Mouse (Mus musculus) heart, embryonic 10.5 days (tissue): ENCODE measurements around the gene Ncor2. TPM values are rescaled to one million over a fixed set of nuclear protein-coding genes. Genes with fewer than 3 reads are reported as not detected.

Experiments used
- DNase-seq: peaks from one replicate; pipeline ENCODE4 v3.0.0-alpha.2; 2017; ENCODE audit warnings: low spot score
- H3K27ac ChIP-seq: fragments of 300-500 bp; sonication (generic); 2 replicates; pipeline ENCODE4 v1.5.1; 2016; ENCODE audit warnings: mild to moderate bottlenecking
- H3K27me3 ChIP-seq: fragments of 300-500 bp; sonication (generic); 2 replicates; pipeline ENCODE4 v1.6.1; 2016; ENCODE audit warnings: mild to moderate bottlenecking; ENCODE audit not compliant: poor library complexity, insufficient read depth, severe bottlenecking
- H3K36me3 ChIP-seq: fragments of 300-500 bp; sonication (generic); 2 replicates; pipeline ENCODE4 v1.6.1; 2016; ENCODE audit warnings: mild to moderate bottlenecking, moderate library complexity
- H3K4me1 ChIP-seq: fragments of 300-500 bp; sonication (generic); 2 replicates; pipeline ENCODE4 v1.6.1; 2016; ENCODE audit warnings: mild to moderate bottlenecking
- H3K4me3 ChIP-seq: fragments of 300-500 bp; sonication (generic); 2 replicates; pipeline ENCODE4 v1.5.1; 2016; ENCODE audit warnings: mild to moderate bottlenecking, moderate library complexity
- H3K9me3 ChIP-seq: fragments of 300-500 bp; sonication (generic); 2 replicates; pipeline ENCODE4 v1.6.1; 2016; ENCODE audit warnings: mild to moderate bottlenecking, moderate library complexity
- WGBS: fragments of 180-500 bp; shearing (Covaris S2); methylation state at CpG from one replicate; pipeline ENCODE4 v1.1.7; 2016; 5-methylcytosine and 5-hydroxymethylcytosine counted together
- polyA plus RNA-seq: library from polyadenylated mRNA; unstranded; fragments of >200 nt; fragmentation: Nextera tagmentation; extraction: Ambion mirVana; gene quantifications from 2 replicates; pipeline ENCODE4 v1.2.1, GENCODE M21; 2016

Ncor2 gene
- polyA plus RNA-seq, 1 experiment from 2014 or later: 23.3 TPM

- Histone ChIP-seq H3K27me3 (no peaks in the 10 kb centered on the region), H3K36me3 (no peaks in the 10 kb centered on the region), H3K9me3 (no peaks in the 10 kb centered on the region), H3K4me1 (peaks cover 85% of the 10 kb centered on the region), H3K27ac (0 out of 2 replicates have a peak overlapping the region, but pooled peaks have one; percentile 0), H3K4me3 (no peak overlapping the region)
- DNase-seq: no peak
- 56% methylated on average over 13 of the region's 13 CpGs for WGBS
Observed at GRCm38 (mm10) chr5:125174726-125175672, 4.0 kb downstream of the Ncor2 start.

GRCm38 (mm10) chr5:125173868-125174267 is 5.2 kb downstream of the Ncor2 start:
- DNase-seq: no peak
- Histone ChIP-seq H3K9me3 (no peaks in the 10 kb centered on the region), H3K4me3 (no peak overlapping the region), H3K4me1 (peaks cover 89% of the 10 kb centered on the region), H3K27me3 (no peaks in the 10 kb centered on the region), H3K36me3 (no peaks in the 10 kb centered on the region), H3K27ac (no peak overlapping the region)
- 84% methylated on average over 1 of the region's 1 CpGs for WGBS

- peaks cover 96% of the 10 kb centered on the region for H3K4me1 ChIP-seq
- no peak overlapping the region for H3K27ac ChIP-seq
- 63% methylated on average over 12 of the region's 12 CpGs for WGBS
- H3K4me3 ChIP-seq: no peak overlapping the region
- no peaks in the 10 kb centered on the region for H3K9me3 ChIP-seq
- no peaks in the 10 kb centered on the region for H3K27me3 ChIP-seq
- no peak for DNase-seq
- 0 out of 2 replicates have a peak, but pooled peaks cover 2% of the 10 kb centered on the region for H3K36me3 ChIP-seq
Observed at GRCm38 (mm10) chr5:125172831-125173615, 6.0 kb downstream of the Ncor2 start.

GRCm38 (mm10) chr5:125171259-125171658 is 7.8 kb downstream of the Ncor2 start:
- H3K9me3 ChIP-seq: no peaks in the 10 kb centered on the region
- WGBS: 60% methylated on average over 6 of the region's 6 CpGs
- no peaks in the 10 kb centered on the region for H3K27me3 ChIP-seq
- 0 out of 2 replicates have a peak overlapping the region, but pooled peaks have one; percentile 11 for H3K27ac ChIP-seq
- H3K4me1 ChIP-seq: peaks cover 95% of the 10 kb centered on the region
- 0 out of 2 replicates have a peak, but pooled peaks cover 5% of the 10 kb centered on the region for H3K36me3 ChIP-seq
- no peak overlapping the region for H3K4me3 ChIP-seq
- DNase-seq: no peak

GRCm38 (mm10) chr5:125170107-125170842 is 8.7 kb downstream of the Ncor2 start:
- Histone ChIP-seq H3K27me3 (no peaks in the 10 kb centered on the region), H3K4me1 (peaks cover 94% of the 10 kb centered on the region), H3K4me3 (no peak overlapping the region), H3K36me3 (0 out of 2 replicates have a peak, but pooled peaks cover 5% of the 10 kb centered on the region), H3K9me3 (no peaks in the 10 kb centered on the region), H3K27ac (peak overlapping the region; percentile 37; the same call in 1 of the 2 replicates)
- 77% methylated on average over 11 of the region's 11 CpGs for WGBS
- no peak for DNase-seq

GRCm38 (mm10) chr5:125168101-125168500 is 10.9 kb downstream of the Ncor2 start:
- H3K9me3 ChIP-seq: no peaks in the 10 kb centered on the region
- H3K27me3 ChIP-seq: no peaks in the 10 kb centered on the region
- DNase-seq: no peak
- H3K4me1 ChIP-seq: peaks cover 97% of the 10 kb centered on the region
- 0 out of 2 replicates have a peak, but pooled peaks cover 5% of the 10 kb centered on the region for H3K36me3 ChIP-seq
- no peak overlapping the region for H3K4me3 ChIP-seq
- 83% methylated on average over 7 of the region's 7 CpGs for WGBS
- peak overlapping the region; percentile 72 for H3K27ac ChIP-seq

GRCm38 (mm10) chr5:125167524-125167923 is 11.5 kb downstream of the Ncor2 start:
- peaks cover 97% of the 10 kb centered on the region for H3K4me1 ChIP-seq
- 67% methylated on average over 5 of the region's 5 CpGs for WGBS
- 0 out of 2 replicates have a peak overlapping the region, but pooled peaks have one; percentile 13 for H3K4me3 ChIP-seq
- H3K27me3 ChIP-seq: no peaks in the 10 kb centered on the region
- H3K36me3 ChIP-seq: 0 out of 2 replicates have a peak, but pooled peaks cover 5% of the 10 kb centered on the region
- H3K9me3 ChIP-seq: no peaks in the 10 kb centered on the region
- DNase-seq: no peak
- peak overlapping the region; percentile 72 for H3K27ac ChIP-seq

- H3K27ac ChIP-seq: peak overlapping the region; percentile 23; the same call in 1 of the 2 replicates
- peaks cover 92% of the 10 kb centered on the region for H3K4me1 ChIP-seq
- DNase-seq: no peak
- H3K9me3 ChIP-seq: no peaks in the 10 kb centered on the region
- WGBS: 84% methylated on average over 14 of the region's 14 CpGs
- H3K4me3 ChIP-seq: no peak overlapping the region
- no peaks in the 10 kb centered on the region for H3K27me3 ChIP-seq
- 0 out of 2 replicates have a peak, but pooled peaks cover 7% of the 10 kb centered on the region for H3K36me3 ChIP-seq
Observed at GRCm38 (mm10) chr5:125165993-125166392, 13.0 kb downstream of the Ncor2 start.

- 0 out of 2 replicates have a peak, but pooled peaks cover 7% of the 10 kb centered on the region for H3K36me3 ChIP-seq
- no peaks in the 10 kb centered on the region for H3K27me3 ChIP-seq
- DNase-seq: no peak
- peak overlapping the region; percentile 23; the same call in 1 of the 2 replicates for H3K27ac ChIP-seq
- H3K4me3 ChIP-seq: 0 out of 2 replicates have a peak overlapping the region, but pooled peaks have one; percentile 13
- no peaks in the 10 kb centered on the region for H3K9me3 ChIP-seq
- peaks cover 92% of the 10 kb centered on the region for H3K4me1 ChIP-seq
- WGBS: 35% methylated on average over 12 of the region's 12 CpGs
Observed at GRCm38 (mm10) chr5:125164465-125165167, 14.4 kb downstream of the Ncor2 start.

GRCm38 (mm10) chr5:125163441-125164050 is 15.5 kb downstream of the Ncor2 start:
- Histone ChIP-seq H3K4me1 (peaks cover 92% of the 10 kb centered on the region), H3K36me3 (0 out of 2 replicates have a peak, but pooled peaks cover 7% of the 10 kb centered on the region), H3K27ac (no peak overlapping the region), H3K27me3 (no peaks in the 10 kb centered on the region), H3K4me3 (no peak overlapping the region), H3K9me3 (no peaks in the 10 kb centered on the region)
- DNase-seq: no peak
- 28% methylated on average over 8 of the region's 8 CpGs for WGBS

GRCm38 (mm10) chr5:125162461-125162860 is 16.6 kb downstream of the Ncor2 start:
- Histone ChIP-seq H3K4me3 (no peak overlapping the region), H3K27ac (no peak overlapping the region), H3K27me3 (no peaks in the 10 kb centered on the region), H3K4me1 (peaks cover 93% of the 10 kb centered on the region), H3K9me3 (no peaks in the 10 kb centered on the region), H3K36me3 (0 out of 2 replicates have a peak, but pooled peaks cover 2% of the 10 kb centered on the region)
- DNase-seq: no peak
- WGBS: 49% methylated on average over 2 of the region's 3 CpGs
